Mouse (Mus musculus): ENCODE measurements around the gene Ttc22. TPM values are rescaled to one million over a fixed set of nuclear protein-coding genes. Genes with fewer than 3 reads are reported as not detected.

Gene Ttc22
- total and polyA plus RNA-seq, 3 experiments = 0.04 TPM; not detected in 2

DNA sequence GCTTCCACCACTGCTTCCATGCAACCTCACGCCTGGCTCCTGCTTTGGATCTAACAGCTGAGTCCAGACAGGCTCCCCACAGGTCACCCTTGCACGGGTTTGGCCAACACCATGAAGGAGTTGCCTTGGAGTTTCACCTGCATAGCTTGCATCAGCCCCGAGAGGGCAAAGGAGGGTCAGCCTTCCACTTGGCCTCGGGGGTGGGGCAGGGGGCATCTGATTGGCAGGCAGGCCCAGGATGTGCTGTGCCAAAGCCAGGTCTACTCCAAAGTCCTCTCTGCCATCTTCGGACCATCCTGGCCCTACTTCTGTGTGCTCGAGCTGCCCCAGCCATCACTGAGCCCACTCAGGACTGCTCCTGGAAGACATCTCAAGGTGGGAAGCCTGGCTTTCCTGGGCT lies 35.2 kb upstream of the Ttc22 start:
- no peaks in the 10 kb centered on the region for H3K27me3 ChIP-seq (ENCODE audit: control insufficient read depth in 1 of 2, insufficient read depth in 2 of 2, low read length in 2 of 2)
- TF ChIP-seq ETS1 (IDR thresholded peaks at IDR 0.05; ENCODE audit: low read depth, low read length) (no peak), BHLHE40 (IDR thresholded peaks at IDR 0.05; ENCODE audit: borderline replicate concordance, low read depth, low read length) (no peak), RAD21 (IDR thresholded peaks at IDR 0.05; ENCODE audit: low read depth, low read length) (no peak), MAFK (IDR thresholded peaks at IDR 0.05; ENCODE audit: borderline replicate concordance, low read depth, low read length) (no peak), MYC (IDR thresholded peaks at IDR 0.05; ENCODE audit: low read depth, low read length) (no peak), ZMIZ1 (IDR thresholded peaks at IDR 0.05; ENCODE audit: low read depth, low read length) (no peak)
- DNase-seq (ENCODE audit: low read depth, low spot score) = no peak
- H3K27ac ChIP-seq (ENCODE audit: control insufficient read depth, low read depth, low read length) = no peak overlapping the region
- peaks cover 7 to 12% of the 10 kb centered on the region in 2 experiments for H3K4me1 ChIP-seq (ENCODE audit: control insufficient read depth in 1 of 2, insufficient read depth in 2 of 2, low read length in 2 of 2)
- no peak overlapping the region for H3K4me3 ChIP-seq (ENCODE audit: control insufficient read depth in 1 of 2, insufficient read depth in 1 of 2, low read depth in 2 of 2, low read length in 2 of 2)
- no peaks in the 10 kb centered on the region for H3K9me3 ChIP-seq (replicated peaks; ENCODE audit: insufficient read depth, low read length)
- no peaks in the 10 kb centered on the region for H3K79me2 ChIP-seq (ENCODE audit: control insufficient read depth, insufficient read depth, low read length, poor library complexity)
- no peak overlapping the region for H3K9ac ChIP-seq (ENCODE audit: control insufficient read depth, low read depth, low read length, poor library complexity, severe bottlenecking)
- peaks cover 0 to 9% of the 10 kb centered on the region in 2 experiments; a peak in 3 of 4 replicates for H3K36me3 ChIP-seq (ENCODE audit: control insufficient read depth in 1 of 2, insufficient read depth in 2 of 2, low read length in 2 of 2)

DNA sequence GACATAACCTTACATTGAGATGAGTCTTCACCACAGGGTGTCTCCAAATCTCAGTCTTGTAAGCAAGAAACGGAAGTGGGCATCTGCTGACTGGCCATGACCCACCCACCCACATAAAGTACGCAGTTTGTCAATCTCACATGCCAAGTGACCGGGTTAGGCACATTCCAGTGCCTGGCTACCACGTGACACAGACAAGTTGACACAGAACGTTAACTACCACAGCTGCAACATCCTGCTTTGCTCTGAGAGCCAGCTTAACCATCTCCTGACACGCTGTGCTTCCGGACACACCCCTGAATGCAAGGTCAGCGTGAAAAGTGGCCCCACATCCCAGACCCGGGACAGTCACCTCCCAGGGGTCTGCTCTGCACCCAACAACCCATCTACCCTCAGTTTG lies 32.1 kb upstream of the Ttc22 start:
- H3K4me3 ChIP-seq (ENCODE audit: control insufficient read depth in 1 of 2, insufficient read depth in 1 of 2, low read depth in 2 of 2, low read length in 2 of 2) = no peak overlapping the region
- TF ChIP-seq RCOR1 (IDR thresholded peaks at IDR 0.05; ENCODE audit: low read depth, low read length) = no peak
- no peak for TF ChIP-seq EP300 (IDR thresholded peaks at IDR 0.05; ENCODE audit: low read depth in 1 of 2, low read length in 2 of 2)
- no peak for TF ChIP-seq MAZ (IDR thresholded peaks at IDR 0.05; ENCODE audit: low read depth, low read length)
- TF ChIP-seq POLR2A (IDR thresholded peaks at IDR 0.05; ENCODE audit: control insufficient read depth in 1 of 2, insufficient read depth in 1 of 2, low read depth in 1 of 2, low read length in 2 of 2, poor library complexity in 1 of 2) = no peak
- TF ChIP-seq SMC3 (IDR thresholded peaks at IDR 0.05; ENCODE audit: low read depth, low read length) = no peak
- TF ChIP-seq ZMIZ1 (IDR thresholded peaks at IDR 0.05; ENCODE audit: low read depth, low read length) = no peak
- TF ChIP-seq ZNF384 (IDR thresholded peaks at IDR 0.05; ENCODE audit: low read depth, low read length) = no peak
- no peak for TF ChIP-seq HCFC1 (IDR thresholded peaks at IDR 0.05; ENCODE audit: low read depth, low read length)
- no peak for TF ChIP-seq CTCF (IDR thresholded peaks at IDR 0.05 in 2 of 3, conservative IDR thresholded peaks at IDR 0.05 in 1 of 3; ENCODE audit: control insufficient read depth in 1 of 3, insufficient read depth in 1 of 3, low read depth in 2 of 3, low read length in 3 of 3, poor library complexity in 1 of 3, severe bottlenecking in 1 of 3)
- TF ChIP-seq GABPA (IDR thresholded peaks at IDR 0.05; ENCODE audit: low read depth, low read length) = no peak
- no peak for TF ChIP-seq POLR2AphosphoS5 (IDR thresholded peaks at IDR 0.05; ENCODE audit: borderline replicate concordance, low read depth, low read length)
- TF ChIP-seq SIN3A (IDR thresholded peaks at IDR 0.05; ENCODE audit: low read length) = no peak
- no peak for TF ChIP-seq MXI1 (IDR thresholded peaks at IDR 0.05; ENCODE audit: low read depth, low read length)
- H3K9me3 ChIP-seq (replicated peaks; ENCODE audit: insufficient read depth, low read length) = no peaks in the 10 kb centered on the region
- DNase-seq (ENCODE audit: low read depth, low spot score) = no peak
- H3K27me3 ChIP-seq (ENCODE audit: control insufficient read depth in 1 of 2, insufficient read depth in 2 of 2, low read length in 2 of 2) = no peaks in the 10 kb centered on the region
- H3K79me2 ChIP-seq (ENCODE audit: control insufficient read depth, insufficient read depth, low read length, poor library complexity) = no peaks in the 10 kb centered on the region
- H3K27ac ChIP-seq (ENCODE audit: control insufficient read depth, low read depth, low read length) = no peak overlapping the region
- no peaks in the 10 kb centered on the region; a peak in 1 of 4 replicates for H3K36me3 ChIP-seq (ENCODE audit: control insufficient read depth in 1 of 2, insufficient read depth in 2 of 2, low read length in 2 of 2)
- H3K4me1 ChIP-seq (ENCODE audit: control insufficient read depth in 1 of 2, insufficient read depth in 2 of 2, low read length in 2 of 2) = no peaks in the 10 kb centered on the region
- no peak overlapping the region for H3K9ac ChIP-seq (ENCODE audit: control insufficient read depth, low read depth, low read length, poor library complexity, severe bottlenecking)

Measured in MEL (cell line).